Mouse (Mus musculus): ENCODE data around the gene Cobl.

Cobl gene

GRCm38 (mm10) chr11:12394701-12395100 is 70.1 kb downstream of the Cobl start:
- DNase-seq (ENCODE audit: low read depth in 1 of 2, low spot score in 2 of 2): no peak

- no peak for DNase-seq (ENCODE audit: low read depth in 1 of 2, low spot score in 2 of 2)
Observed at GRCm38 (mm10) chr11:12394151-12394550, 70.6 kb downstream of the Cobl start.

- no peak for DNase-seq (ENCODE audit: low read depth in 1 of 2, low spot score in 2 of 2)
Observed at GRCm38 (mm10) chr11:12384826-12385225, 79.9 kb downstream of the Cobl start.

- no peak for DNase-seq (ENCODE audit: low read depth in 1 of 2, low spot score in 2 of 2)
Observed at GRCm38 (mm10) chr11:12382991-12383390, 81.8 kb downstream of the Cobl start.

- DNase-seq (ENCODE audit: low read depth in 1 of 2, low spot score in 2 of 2): no peak
Observed at GRCm38 (mm10) chr11:12381096-12381495, 83.7 kb downstream of the Cobl start.

GRCm38 (mm10) chr11:12376628-12377027 is 88.1 kb downstream of the Cobl start:
- DNase-seq (ENCODE audit: low read depth in 1 of 2, low spot score in 2 of 2): no peak

DNA sequence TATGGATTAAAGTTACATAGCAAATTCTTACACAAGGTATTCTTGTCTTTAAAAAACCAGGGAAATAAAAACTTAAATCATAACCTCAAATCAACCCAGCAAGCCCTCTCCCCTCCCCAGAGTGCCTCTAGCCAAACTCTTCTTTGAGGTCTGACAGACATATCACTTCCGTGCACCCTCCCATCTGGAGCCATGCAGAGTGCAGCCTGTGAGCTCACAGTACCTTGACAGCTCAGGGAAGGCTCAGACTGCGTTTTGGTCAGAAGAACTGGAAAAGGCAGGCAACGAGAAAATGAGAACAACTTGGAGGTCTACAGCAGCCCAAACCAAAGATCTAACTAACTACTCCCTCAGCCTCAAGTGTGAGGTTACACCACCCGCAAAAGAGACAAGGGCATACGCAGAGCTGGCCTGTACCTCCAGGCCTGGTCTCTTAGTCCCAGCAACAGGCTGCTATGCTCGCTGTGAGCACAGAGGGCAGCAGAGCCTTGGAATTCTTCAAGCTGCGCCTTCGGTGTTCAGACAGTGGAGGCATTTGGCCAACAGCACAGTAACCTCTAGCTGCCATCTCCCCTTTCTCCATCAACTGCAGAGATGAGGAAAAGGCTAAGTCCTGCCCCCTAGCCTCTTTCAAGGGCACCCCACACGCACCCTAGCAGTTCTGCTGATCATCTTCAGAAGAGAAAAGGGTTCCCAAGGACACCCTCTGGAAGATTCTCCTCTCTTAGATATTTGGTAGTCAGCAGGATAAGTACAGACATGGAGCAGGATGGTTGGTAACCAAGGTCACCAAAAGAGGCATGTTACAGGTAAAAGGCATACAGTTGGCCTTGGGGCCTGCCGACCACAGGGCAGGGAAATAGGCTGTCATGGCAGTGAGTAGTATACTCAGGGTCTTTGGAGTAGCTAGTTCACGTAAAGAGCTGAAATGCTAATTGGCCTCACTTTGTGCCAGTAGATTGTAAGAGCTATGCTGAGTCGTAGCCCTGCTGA is 91.4 kb downstream of the Cobl start:
- no peak for DNase-seq (ENCODE audit: low read depth in 1 of 2, low spot score in 2 of 2)

- no peak for DNase-seq (ENCODE audit: low read depth in 1 of 2, low spot score in 2 of 2)
Observed at GRCm38 (mm10) chr11:12370957-12371356, 93.8 kb downstream of the Cobl start.

- DNase-seq (ENCODE audit: low read depth in 1 of 2, low spot score in 2 of 2): no peak
Observed at GRCm38 (mm10) chr11:12367426-12368178, 97.2 kb downstream of the Cobl start.

DNA sequence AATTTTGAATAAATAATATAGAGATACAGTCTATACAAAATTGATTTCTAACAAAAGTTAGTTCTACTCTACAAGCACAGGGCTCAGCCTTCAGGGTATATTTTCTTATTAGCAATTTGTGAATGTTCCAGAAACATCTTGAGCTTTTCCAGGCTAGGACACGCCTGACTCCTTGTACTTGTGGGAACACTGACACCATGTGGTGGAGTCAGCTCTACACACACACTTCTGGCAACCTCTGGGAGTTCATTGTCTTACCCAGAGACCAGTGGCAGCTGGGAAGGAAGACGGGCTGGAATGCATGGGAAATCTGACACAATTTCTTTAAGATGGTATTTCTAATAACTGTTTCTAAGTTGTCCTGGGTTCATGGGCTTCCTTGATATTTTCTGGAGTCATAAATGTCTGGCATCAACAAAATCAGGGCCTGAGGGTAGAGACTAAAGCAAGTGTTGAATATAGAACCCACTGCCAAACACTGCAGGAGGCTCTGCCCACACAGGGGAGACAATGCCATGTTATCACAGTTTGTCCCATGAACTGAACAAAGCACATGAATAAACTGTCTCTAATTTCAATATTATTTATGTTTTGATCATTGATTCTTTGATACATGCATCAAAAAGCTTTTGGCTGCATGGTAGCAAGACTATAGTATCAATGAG is 105.3 kb downstream of the Cobl start:
- no peak for DNase-seq (ENCODE audit: low read depth in 1 of 2, low spot score in 2 of 2)

DNA sequence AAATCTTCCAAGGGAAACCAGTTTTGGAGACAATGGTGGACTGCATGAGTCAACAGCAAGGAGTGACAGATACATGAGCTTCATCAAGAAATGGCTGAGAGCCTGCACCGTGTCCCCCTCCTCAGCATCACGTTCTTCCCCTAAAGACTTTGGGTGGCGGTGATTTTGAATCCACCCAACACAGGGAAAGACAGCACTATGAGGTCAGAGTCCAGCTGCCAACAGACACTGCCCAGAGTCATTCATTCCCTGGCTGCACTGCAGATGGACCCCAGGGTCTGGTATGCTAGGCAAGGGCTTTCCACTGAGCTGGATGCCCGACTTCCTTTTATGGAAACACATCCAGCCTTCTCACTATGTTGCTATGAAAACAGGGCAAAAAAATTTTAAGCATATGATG is 106.2 kb downstream of the Cobl start:
- DNase-seq (ENCODE audit: low read depth in 1 of 2, low spot score in 2 of 2): no peak

DNA sequence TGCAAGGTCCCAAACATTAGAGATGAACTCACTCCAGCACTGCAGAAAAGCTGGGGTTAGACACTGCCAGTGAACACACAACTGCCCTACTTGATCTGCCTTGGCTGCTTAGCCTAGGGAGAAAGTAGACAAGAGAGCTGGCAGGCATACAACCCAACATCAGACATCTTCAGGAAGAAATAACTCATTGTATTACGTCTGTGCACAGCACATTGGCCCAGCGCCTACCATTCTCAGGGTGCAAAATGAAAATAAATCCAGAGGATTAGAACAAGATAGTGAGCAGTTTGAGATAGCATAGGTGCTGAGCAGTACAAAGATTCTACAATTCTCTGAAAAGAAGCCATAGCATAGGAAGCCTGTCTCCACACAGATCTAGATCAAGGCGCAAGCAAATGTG is 109.1 kb downstream of the Cobl start:
- DNase-seq (ENCODE audit: low read depth in 1 of 2, low spot score in 2 of 2): no peak

GRCm38 (mm10) chr11:12350986-12351546 is 113.7 kb downstream of the Cobl start:
- DNase-seq (ENCODE audit: low read depth in 1 of 2, low spot score in 2 of 2): no peak

DNA sequence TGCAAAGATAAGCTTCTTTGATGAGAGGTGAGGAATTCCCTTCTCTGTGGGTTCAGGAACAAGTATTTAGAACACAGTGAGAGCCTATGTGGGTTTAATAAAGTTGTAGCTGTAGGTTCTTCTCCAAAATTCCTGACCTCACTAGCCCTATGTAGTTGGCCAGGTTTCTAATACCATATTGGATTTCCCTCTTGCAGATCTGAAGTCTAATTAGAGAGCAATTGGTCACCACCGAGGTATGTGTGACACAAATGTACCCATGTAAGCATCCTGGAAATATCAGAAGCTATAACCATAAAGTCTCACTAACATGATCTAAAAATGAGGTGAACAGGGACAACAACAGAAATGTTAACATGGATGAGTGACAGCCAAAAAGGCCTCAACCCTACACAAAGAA is 114.7 kb downstream of the Cobl start:
- DNase-seq (ENCODE audit: low read depth in 1 of 2, low spot score in 2 of 2): no peak

DNA sequence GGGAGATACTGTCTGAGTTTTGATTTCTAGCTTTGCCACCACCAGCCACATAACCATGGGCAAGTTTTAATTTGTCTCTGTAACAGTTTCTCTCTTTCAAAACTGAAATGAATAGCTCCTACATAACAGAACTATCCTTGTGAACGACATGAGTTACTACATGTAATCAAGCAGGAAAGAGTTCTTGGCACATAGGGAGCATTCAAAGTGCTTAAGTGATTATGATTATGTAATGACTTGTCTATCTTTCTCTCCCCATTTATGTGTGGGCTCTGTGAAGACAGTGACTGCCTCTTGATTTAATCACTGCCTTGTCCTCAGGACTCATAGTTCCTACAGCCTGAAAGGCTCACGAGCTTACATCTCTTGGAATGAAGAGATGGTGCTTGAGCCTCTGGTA is 118.3 kb downstream of the Cobl start:
- DNase-seq (ENCODE audit: low read depth in 1 of 2, low spot score in 2 of 2): no peak

DNA sequence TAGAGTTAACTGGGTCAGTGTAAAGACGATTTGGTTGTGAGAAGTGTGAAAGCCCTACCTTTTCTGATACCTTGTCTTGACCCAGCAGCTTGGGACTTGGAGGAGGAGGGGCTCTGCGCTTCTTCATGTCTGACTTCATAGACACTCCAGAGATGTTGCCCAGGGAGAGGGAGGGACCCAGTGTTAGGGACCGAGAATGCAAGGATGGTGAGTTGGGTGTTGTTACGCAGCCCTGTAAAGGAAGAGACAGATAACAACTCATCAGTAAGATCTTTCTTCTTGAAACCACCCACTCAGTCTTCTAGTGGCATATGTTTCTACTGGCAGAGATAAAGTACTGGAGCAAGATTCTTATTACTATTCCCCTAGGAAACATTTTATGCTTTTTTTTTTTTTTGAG is 121.1 kb downstream of the Cobl start:
- DNase-seq (ENCODE audit: low read depth in 1 of 2, low spot score in 2 of 2): no peak

DNA sequence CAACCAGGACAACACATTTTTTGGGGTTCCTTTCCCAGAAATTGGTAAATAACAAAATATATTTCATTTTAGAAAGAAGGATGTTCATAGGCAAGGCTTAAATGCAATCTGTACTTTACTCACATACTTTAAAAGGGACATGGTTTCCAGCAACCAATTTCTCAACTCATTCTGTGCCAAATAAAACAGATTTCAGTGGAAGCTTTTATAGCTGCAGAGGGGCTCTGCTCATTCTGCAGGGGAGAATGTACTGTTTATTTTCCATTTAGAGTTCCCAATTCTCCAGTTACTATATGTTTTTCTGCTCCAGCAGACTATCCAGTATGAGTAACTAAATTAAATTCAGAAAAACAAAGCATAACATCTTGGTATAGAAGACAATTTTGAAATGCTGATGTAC is 124.1 kb downstream of the Cobl start:
- DNase-seq (ENCODE audit: low read depth in 1 of 2, low spot score in 2 of 2): no peak

GRCm38 (mm10) chr11:12336145-12336544 is 128.6 kb downstream of the Cobl start:
- no peak for DNase-seq (ENCODE audit: low read depth in 1 of 2, low spot score in 2 of 2)

DNA sequence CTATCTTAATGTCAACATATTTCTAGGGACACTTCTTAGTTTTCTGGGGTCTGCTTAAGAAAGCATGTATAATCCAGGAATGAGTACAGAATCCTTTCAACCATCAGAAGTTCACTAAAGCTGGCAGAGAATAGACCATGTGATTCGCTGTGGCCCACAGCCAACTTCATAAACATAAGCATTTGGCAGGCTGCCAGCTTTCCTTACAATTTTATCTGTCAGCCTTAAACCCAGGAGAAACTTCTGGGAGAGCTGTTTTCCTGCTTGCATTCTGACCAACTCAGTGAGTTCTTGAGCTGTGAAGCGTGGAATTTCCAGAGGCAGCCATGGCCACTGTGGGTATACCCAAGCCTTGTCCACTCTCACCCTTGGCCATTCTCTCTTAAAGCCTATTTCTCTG is 132.8 kb downstream of the Cobl start:
- DNase-seq (ENCODE audit: low read depth in 1 of 2, low spot score in 2 of 2): no peak

DNA sequence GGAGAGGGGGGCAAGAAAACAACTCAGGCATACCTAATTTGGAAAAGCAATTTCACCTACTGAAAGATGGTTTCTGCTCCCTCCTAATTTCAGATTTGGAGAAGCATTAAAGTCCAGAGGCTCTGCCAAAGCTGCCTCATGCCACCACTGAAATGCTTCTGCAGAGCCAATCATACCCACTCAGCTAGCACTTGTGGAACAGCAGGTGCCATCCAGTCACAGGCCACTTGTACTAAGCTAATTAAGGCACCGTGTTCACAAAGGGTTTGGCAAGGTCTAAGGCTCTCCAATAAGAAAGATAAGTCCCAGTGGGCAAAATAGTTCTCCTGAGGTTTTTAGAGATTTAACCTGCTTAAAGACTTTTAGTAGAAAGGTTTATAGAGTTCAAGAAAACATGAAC is 143.3 kb downstream of the Cobl start:
- no peak for DNase-seq (ENCODE audit: low read depth in 1 of 2, low spot score in 2 of 2)

DNA sequence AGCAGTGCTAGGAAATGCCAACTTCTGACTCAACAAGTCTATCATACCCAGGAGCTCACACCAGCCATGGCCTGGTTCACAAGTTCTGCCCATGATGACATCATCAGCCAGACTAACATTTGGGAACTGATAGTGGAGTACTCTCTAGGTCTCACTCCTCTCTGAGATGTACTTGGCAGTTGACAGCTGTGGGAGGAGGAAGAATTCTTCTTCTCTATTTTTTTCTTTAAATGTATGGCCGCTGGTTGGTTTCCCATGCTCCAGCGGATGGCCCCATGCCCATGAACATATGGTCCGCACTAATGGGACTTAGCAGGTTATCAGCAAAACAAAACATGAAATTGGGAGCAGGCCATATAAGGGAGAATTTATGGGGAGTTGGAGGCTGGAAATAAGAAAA is 145.4 kb downstream of the Cobl start:
- DNase-seq (ENCODE audit: low read depth in 1 of 2, low spot score in 2 of 2): no peak
